Mouse (Mus musculus): ENCODE results near the gene Dapp1. TPM values are rescaled to one million over a fixed set of nuclear protein-coding genes. Genes with fewer than 3 reads are reported as not detected.

Dapp1 gene
- polyA plus RNA-seq, 1 experiment = 8.8 TPM

DNA sequence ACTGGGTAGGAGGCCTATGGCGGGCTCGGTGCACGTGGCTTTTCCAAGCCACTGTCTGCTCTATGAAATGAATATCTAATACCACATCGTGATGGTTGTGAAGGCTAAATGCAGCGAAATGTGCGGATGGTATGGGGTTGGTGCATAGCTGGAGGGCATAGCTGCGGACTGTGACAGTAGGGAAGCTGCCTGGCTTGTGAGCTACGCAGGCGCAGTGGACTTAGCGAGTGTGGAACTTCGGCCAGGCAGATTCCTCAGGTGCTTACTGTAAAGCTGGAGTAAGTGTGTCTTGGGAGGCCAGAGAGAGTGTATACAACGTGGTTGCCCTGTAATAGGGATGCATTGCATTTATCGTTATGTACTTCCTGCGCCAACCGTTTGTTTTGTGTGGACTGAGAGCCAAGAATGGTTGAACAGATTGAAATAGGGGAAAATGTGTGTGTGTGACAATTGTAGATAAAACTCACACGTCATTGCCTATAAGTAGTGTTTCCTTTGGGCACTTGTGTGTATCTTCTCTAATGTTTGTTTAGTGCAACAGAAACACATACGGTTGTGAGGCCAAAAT lies 5.4 kb downstream of the Dapp1 start:
- 92% methylated on average over 17 of the region's 17 CpGs for WGBS
- H3K4me3 ChIP-seq (ENCODE audit: low read depth, low read length) = no peak overlapping the region
- peaks cover 27% of the 10 kb centered on the region for H3K4me1 ChIP-seq (ENCODE audit: control insufficient read depth, insufficient read depth, insufficient read length, low read length)
- H3K36me3 ChIP-seq (ENCODE audit: control insufficient read depth, insufficient read depth, low read length) = peaks cover 9% of the 10 kb centered on the region
- TF ChIP-seq CTCF (IDR thresholded peaks at IDR 0.05; ENCODE audit: extremely low read depth, insufficient read length, insufficient replicate concordance, low read depth, low read length) = no peak
- no peaks in the 10 kb centered on the region for H3K27me3 ChIP-seq (ENCODE audit: control insufficient read depth, insufficient read depth, low read length)
- no peak overlapping the region for H3K27ac ChIP-seq (ENCODE audit: insufficient read depth, low read depth, low read length)

- peaks cover 9% of the 10 kb centered on the region for H3K36me3 ChIP-seq (ENCODE audit: control insufficient read depth, insufficient read depth, low read length)
- H3K4me3 ChIP-seq (ENCODE audit: low read depth, low read length) = no peak overlapping the region
- H3K27ac ChIP-seq (ENCODE audit: insufficient read depth, low read depth, low read length) = no peak overlapping the region
- no peaks in the 10 kb centered on the region for H3K27me3 ChIP-seq (ENCODE audit: control insufficient read depth, insufficient read depth, low read length)
- peaks cover 29% of the 10 kb centered on the region for H3K4me1 ChIP-seq (ENCODE audit: control insufficient read depth, insufficient read depth, insufficient read length, low read length)
- WGBS = 88% methylated on average over 7 of the region's 7 CpGs
- no peak for TF ChIP-seq POLR2A (IDR thresholded peaks at IDR 0.05; ENCODE audit: low read depth, low read length)
- no peak for TF ChIP-seq CTCF (IDR thresholded peaks at IDR 0.05; ENCODE audit: extremely low read depth, insufficient read length, insufficient replicate concordance, low read depth, low read length)
Observed at GRCm38 (mm10) chr3:137975435-137975834, 5.9 kb downstream of the Dapp1 start.

DNA sequence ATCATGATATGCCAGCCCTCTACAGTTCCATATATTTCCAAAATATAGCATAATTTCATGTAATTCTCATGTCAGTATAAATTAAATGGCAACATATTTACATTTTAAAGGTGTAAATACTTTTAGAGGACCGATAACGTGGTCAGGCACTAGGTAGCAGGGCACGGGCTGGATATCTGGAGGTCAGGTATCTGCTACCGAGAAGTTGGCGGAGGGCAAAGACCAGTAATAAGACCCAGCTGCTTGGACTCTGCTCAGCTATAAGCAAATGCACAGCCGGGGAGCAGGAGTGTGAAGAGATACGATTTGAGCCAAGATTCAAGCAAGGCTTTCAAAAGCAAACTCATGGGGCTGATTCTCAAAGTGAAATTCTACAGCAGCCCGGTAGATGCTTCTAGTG lies 7.0 kb downstream of the Dapp1 start:
- Histone ChIP-seq H3K27ac (ENCODE audit: insufficient read depth, low read depth, low read length) (peak overlapping the region; percentile 84), H3K4me3 (ENCODE audit: low read depth, low read length) (no peak overlapping the region), H3K27me3 (ENCODE audit: control insufficient read depth, insufficient read depth, low read length) (no peaks in the 10 kb centered on the region), H3K36me3 (ENCODE audit: control insufficient read depth, insufficient read depth, low read length) (peaks cover 9% of the 10 kb centered on the region), H3K4me1 (ENCODE audit: control insufficient read depth, insufficient read depth, insufficient read length, low read length) (peaks cover 33% of the 10 kb centered on the region)
- TF ChIP-seq POLR2A (IDR thresholded peaks at IDR 0.05; ENCODE audit: low read depth, low read length) (no peak), CTCF (IDR thresholded peaks at IDR 0.05; ENCODE audit: extremely low read depth, insufficient read length, insufficient replicate concordance, low read depth, low read length) (no peak)
- 30% methylated on average over 8 of the region's 8 CpGs for WGBS

DNA sequence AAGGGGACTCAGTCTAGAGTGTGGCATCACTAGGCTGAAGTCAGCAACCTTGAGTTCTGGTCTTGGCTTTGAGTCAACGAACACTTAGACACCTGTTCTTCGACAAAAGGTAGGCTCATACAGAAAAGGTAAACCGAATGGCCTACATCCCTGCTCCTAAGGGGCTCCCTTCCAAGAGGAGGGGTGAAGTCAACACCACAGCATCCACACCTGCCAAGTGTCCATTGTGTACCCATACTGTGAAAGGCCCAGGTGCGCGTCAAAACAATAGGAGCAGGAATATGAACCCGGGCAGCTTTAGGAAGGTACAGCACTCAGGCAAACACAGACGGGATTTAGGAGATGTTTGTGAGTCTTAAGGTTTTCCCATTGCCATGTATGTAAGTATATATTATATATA lies 8.4 kb downstream of the Dapp1 start:
- H3K4me3 ChIP-seq (ENCODE audit: low read depth, low read length) = no peak overlapping the region
- no peaks in the 10 kb centered on the region for H3K27me3 ChIP-seq (ENCODE audit: control insufficient read depth, insufficient read depth, low read length)
- no peak for TF ChIP-seq POLR2A (IDR thresholded peaks at IDR 0.05; ENCODE audit: low read depth, low read length)
- no peak for TF ChIP-seq CTCF (IDR thresholded peaks at IDR 0.05; ENCODE audit: extremely low read depth, insufficient read length, insufficient replicate concordance, low read depth, low read length)
- H3K27ac ChIP-seq (ENCODE audit: insufficient read depth, low read depth, low read length) = no peak overlapping the region
- H3K4me1 ChIP-seq (ENCODE audit: control insufficient read depth, insufficient read depth, insufficient read length, low read length) = peaks cover 33% of the 10 kb centered on the region
- 87% methylated on average over 7 of the region's 7 CpGs for WGBS
- peaks cover 9% of the 10 kb centered on the region for H3K36me3 ChIP-seq (ENCODE audit: control insufficient read depth, insufficient read depth, low read length)

- no peak for TF ChIP-seq POLR2A (IDR thresholded peaks at IDR 0.05; ENCODE audit: low read depth, low read length)
- no peak for TF ChIP-seq CTCF (IDR thresholded peaks at IDR 0.05; ENCODE audit: extremely low read depth, insufficient read length, insufficient replicate concordance, low read depth, low read length)
- Histone ChIP-seq H3K27ac (ENCODE audit: insufficient read depth, low read depth, low read length) (no peak overlapping the region), H3K36me3 (ENCODE audit: control insufficient read depth, insufficient read depth, low read length) (peaks cover 11% of the 10 kb centered on the region), H3K4me1 (ENCODE audit: control insufficient read depth, insufficient read depth, insufficient read length, low read length) (peaks cover 30% of the 10 kb centered on the region), H3K4me3 (ENCODE audit: low read depth, low read length) (no peak overlapping the region), H3K27me3 (ENCODE audit: control insufficient read depth, insufficient read depth, low read length) (no peaks in the 10 kb centered on the region)
- WGBS = 68% methylated on average over 5 of the region's 5 CpGs
Observed at GRCm38 (mm10) chr3:137972224-137972623, 9.1 kb downstream of the Dapp1 start.

DNA sequence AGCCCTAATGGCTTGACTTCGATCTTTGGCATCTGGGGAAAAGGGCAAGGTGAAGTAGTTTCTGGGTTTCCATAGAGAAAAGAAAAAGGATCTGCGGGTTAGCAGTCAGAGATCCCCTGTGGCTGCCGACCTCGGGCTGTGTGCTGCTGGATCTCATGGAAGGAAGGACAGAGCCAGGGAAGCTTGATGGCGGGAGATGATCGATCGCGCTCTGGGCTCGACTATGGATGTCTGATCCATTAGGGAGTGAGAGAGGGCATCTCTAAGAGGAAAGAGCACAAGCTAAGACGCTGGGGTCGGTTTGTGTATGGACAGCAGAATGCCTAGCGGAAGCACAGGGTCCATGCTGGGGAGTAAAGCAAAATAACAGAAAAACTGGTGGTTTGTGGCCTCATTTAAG lies 11.4 kb downstream of the Dapp1 start:
- H3K4me3 ChIP-seq (ENCODE audit: low read depth, low read length) = peak overlapping the region; percentile 11; the same call in 1 of the 2 replicates
- WGBS = 68% methylated on average over 12 of the region's 12 CpGs
- no peaks in the 10 kb centered on the region for H3K27me3 ChIP-seq (ENCODE audit: control insufficient read depth, insufficient read depth, low read length)
- no peak overlapping the region for H3K27ac ChIP-seq (ENCODE audit: insufficient read depth, low read depth, low read length)
- peaks cover 23% of the 10 kb centered on the region; the same call in 1 of the 2 replicates for H3K4me1 ChIP-seq (ENCODE audit: control insufficient read depth, insufficient read depth, insufficient read length, low read length)
- peaks cover 8% of the 10 kb centered on the region; the same call in 1 of the 2 replicates for H3K36me3 ChIP-seq (ENCODE audit: control insufficient read depth, insufficient read depth, low read length)
- TF ChIP-seq CTCF (IDR thresholded peaks at IDR 0.05; ENCODE audit: extremely low read depth, insufficient read length, insufficient replicate concordance, low read depth, low read length) (no peak), POLR2A (IDR thresholded peaks at IDR 0.05; ENCODE audit: low read depth, low read length) (no peak)

- WGBS = 19% methylated on average over 9 of the region's 9 CpGs
- Histone ChIP-seq H3K27me3 (ENCODE audit: control insufficient read depth, insufficient read depth, low read length) (no peaks in the 10 kb centered on the region), H3K4me1 (ENCODE audit: control insufficient read depth, insufficient read depth, insufficient read length, low read length) (peaks cover 18% of the 10 kb centered on the region; the same call in 1 of the 2 replicates), H3K4me3 (ENCODE audit: low read depth, low read length) (no peak overlapping the region), H3K27ac (ENCODE audit: insufficient read depth, low read depth, low read length) (0 out of 2 replicates have a peak overlapping the region, but pooled peaks have one; percentile 17), H3K36me3 (ENCODE audit: control insufficient read depth, insufficient read depth, low read length) (peaks cover 8% of the 10 kb centered on the region; the same call in 1 of the 2 replicates)
- TF ChIP-seq POLR2A (IDR thresholded peaks at IDR 0.05; ENCODE audit: low read depth, low read length) (no peak), CTCF (IDR thresholded peaks at IDR 0.05; ENCODE audit: extremely low read depth, insufficient read length, insufficient replicate concordance, low read depth, low read length) (no peak)
Observed at GRCm38 (mm10) chr3:137968820-137969486, 12.4 kb downstream of the Dapp1 start.
